Mouse (Mus musculus): ENCODE results near the gene Saa2. TPM values are rescaled to one million over a fixed set of nuclear protein-coding genes. Genes with fewer than 3 reads are reported as not detected.

Gene Saa2
- not detected in 2 replicates for polyA plus RNA-seq (2012; rRNA removed)

DNA sequence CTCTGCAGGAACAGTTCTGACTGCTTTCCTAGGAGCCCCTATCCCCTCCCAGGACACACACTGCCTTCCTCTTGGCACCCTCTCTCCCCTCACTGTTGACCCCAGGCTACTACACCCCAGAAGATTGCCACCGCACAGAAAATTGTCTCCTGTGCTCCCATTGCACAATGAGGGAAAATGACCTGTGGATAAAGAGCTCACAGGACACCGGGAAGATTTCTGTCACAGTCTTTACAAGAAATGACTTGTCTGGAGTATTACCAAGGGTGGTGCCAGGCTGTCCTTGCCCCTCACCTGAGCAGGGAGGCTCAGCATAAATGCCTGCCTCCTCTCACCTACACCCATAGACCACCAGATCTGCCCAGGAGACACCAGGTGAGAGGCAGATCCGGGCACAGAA is at the start of gene Saa2:
Gene Saa2 (plus strand): TSS at position 301 of the 400 bp plus-strand sequence.

DNA sequence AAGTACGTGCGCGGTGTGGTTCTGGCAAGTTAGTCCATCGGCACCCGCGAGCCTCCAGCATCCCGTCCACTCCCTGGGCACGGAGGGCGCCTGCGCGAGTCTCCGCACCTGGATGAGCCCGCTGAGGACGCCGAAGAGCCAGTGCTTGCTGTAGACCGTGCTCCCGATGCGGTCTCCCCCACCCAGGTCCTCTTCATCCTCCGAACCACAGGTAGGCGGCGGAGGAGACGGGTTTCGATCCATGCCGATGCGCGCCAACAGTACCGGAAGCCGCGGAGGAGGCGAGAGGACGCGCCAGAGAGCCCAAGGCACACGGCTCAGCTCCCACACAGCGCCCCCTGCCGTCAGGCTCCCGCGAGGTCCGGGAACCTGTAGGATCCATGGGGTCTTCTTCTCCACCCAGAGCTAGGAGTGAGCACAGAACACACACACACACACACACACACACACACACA is 41.2 kb upstream of the Saa2 start, which contains the start of gene Saal1:
Gene Saal1 (minus strand): TSS at position 291 of the 455 bp plus-strand sequence.

GRCm38 (mm10) chr7:46715600-46715999 is 36.0 kb upstream of the Saa2 start, which contains the start of gene Saa3:
TSS of gene Saa3 (minus strand) at chr7:46715700.

GRCm38 (mm10) chr7:46732458-46732857 is 19.1 kb upstream of the Saa2 start, which contains the start of gene Saa4:
TSS of gene Saa4 (minus strand) at chr7:46732603.

DNA sequence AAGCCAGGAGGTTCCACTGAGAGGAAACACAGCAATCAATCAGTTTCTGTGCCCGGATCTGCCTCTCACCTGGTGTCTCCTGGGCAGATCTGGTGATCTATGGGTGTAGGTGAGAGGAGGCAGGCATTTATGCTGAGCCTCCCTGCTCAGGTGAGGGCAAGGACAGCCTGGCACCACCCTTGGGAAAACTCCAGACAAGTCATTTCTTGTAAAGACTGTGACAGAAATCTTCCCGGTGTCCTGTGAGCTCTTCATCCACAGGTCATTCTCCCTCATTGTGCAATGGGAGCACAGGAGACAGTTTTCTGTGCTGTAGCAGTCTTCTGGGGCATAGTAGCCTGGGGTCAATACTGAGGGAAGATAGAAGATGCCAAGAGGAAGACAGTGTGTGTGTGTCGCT is 8.7 kb upstream of the Saa2 start, which contains the start of gene Saa1:
Gene Saa1 (minus strand): TSS at position 101 of the 400 bp plus-strand sequence.

DNA sequence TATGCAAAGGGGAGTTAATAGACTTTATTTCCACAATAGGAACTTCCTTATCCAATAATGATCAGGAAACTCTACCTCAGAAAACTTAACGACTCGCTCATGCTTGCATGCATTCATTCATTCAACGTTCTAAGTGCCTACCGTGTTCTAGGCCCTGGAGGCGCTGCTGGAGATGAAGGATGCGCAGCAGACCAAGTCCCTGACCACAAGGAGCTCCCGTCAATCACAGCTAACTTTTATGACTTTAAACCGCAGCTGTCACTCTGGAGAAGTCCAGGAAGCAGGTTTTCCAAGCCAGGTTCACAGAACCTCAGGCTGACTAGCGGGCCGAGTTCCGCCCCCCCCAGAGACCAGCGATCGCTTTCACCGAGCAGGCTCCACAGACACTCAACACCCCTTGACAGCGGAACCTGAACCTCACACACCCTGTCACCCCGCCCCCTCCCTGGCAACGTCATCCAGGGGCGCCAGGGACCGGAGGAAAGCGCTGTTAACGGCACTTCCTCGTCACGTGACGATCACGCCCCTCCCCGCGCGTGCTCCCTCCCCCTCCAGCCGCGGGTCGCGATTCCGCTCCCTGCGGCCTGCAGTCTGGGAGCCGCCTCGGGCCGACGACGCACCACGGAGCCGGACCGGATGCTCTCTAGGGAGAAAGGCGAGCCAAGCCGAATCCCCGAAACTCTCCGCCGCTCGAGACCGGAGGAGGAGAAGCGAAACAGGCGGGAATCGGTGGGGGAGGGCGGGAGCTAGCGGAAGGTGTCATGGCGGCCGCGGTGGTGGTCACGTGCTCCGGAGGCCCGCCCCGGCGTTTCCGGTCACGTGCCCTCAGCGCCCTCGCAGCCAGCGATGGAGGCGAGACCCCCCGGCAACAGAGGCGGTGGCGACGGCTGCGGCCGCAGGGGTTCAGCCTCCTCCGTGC is 44.0 kb downstream of the Saa2 start, which contains the start of the genes Hps5 and Gtf2h1:
Gene Hps5 (minus strand): TSS at position 778 of the 919 bp plus-strand sequence.
Gene Gtf2h1 (plus strand): TSS at position 817 of the 919 bp plus-strand sequence.

Other genes starting within 250 kb of the Saa2 start
- gene Sergef, start 112.0 kb upstream of the Saa2 start, polyA plus RNA-seq (2012; rRNA removed): 48.6 and 51.4 TPM in 2 replicates
- gene Tph1, start 79.3 kb upstream of the Saa2 start, polyA plus RNA-seq (2012; rRNA removed): 0.13 and 1.1 TPM in 2 replicates
- gene Saal1, start 41.1 kb upstream of the Saa2 start, polyA plus RNA-seq (2012; rRNA removed): 13.8 and 13.9 TPM in 2 replicates
- gene Saa3, start 36.1 kb upstream of the Saa2 start, polyA plus RNA-seq (2012; rRNA removed): 10.5 TPM in 1 of 2 replicates, not detected in the other
- gene Saa4, start 19.2 kb upstream of the Saa2 start, polyA plus RNA-seq (2012; rRNA removed): not detected in 2 replicates
- 0.16 TPM in 1 of 2 replicates, not detected in the other for gene Saa1, start 8.8 kb upstream of the Saa2 start, polyA plus RNA-seq (2012; rRNA removed)
- gene Hps5, start 44.3 kb downstream of the Saa2 start, polyA plus RNA-seq (2012; rRNA removed): 19.6 and 21.4 TPM in 2 replicates
- 31.3 and 33.4 TPM in 2 replicates for gene Gtf2h1, start 44.3 kb downstream of the Saa2 start, polyA plus RNA-seq (2012; rRNA removed)
- gene Ldha, start 89.7 kb downstream of the Saa2 start, polyA plus RNA-seq (2012; rRNA removed): 444 and 483 TPM in 2 replicates
- gene Ldhc, start 109.4 kb downstream of the Saa2 start, polyA plus RNA-seq (2012; rRNA removed): 0.08 and 0.15 TPM in 2 replicates
- gene Tsg101, start 168.2 kb downstream of the Saa2 start, polyA plus RNA-seq (2012; rRNA removed): 97.7 and 109 TPM in 2 replicates
- 8.0 TPM in 2 replicates for gene Uevld, start 206.7 kb downstream of the Saa2 start, polyA plus RNA-seq (2012; rRNA removed)
- gene Gm9999, start 231.8 kb downstream of the Saa2 start, polyA plus RNA-seq (2012; rRNA removed): not detected in 2 replicates